Mouse (Mus musculus) midbrain, embryonic 11.5 days (tissue): ENCODE results near the gene Morn4. TPM values are rescaled to one million over a fixed set of nuclear protein-coding genes. Genes with fewer than 3 reads are reported as not detected.

ENCODE experiments used
- ATAC-seq: fragments of 200-750 bp; cut with Nextera tagmentation; 2 replicates; pipeline ENCODE4 v1.8.0; 2017; ENCODE audit warnings: moderate TSS enrichment, moderate library complexity; ENCODE audit not compliant: low FRiP score
- DNase-seq: peaks from one replicate; pipeline ENCODE4 v3.0.0; 2015; ENCODE audit warnings: low spot score; ENCODE audit errors: missing footprints
- H3K27ac ChIP-seq: fragments of 300-500 bp; sonication (generic); 2 replicates; pipeline ENCODE4 v1.5.1; 2014; ENCODE audit warnings: low read depth, low read length
- H3K27me3 ChIP-seq: fragments of 300-500 bp; sonication (generic); 2 replicates; pipeline ENCODE4 v1.6.1; 2014; ENCODE audit warnings: mild to moderate bottlenecking, low read length, moderate library complexity, mixed read lengths; ENCODE audit not compliant: control insufficient read depth, insufficient read depth
- H3K36me3 ChIP-seq: fragments of 300-500 bp; sonication (generic); 2 replicates; pipeline ENCODE4 v1.6.1; 2014; ENCODE audit warnings: mild to moderate bottlenecking, low read length, moderate library complexity, mixed read lengths; ENCODE audit not compliant: control insufficient read depth, insufficient read depth
- H3K4me1 ChIP-seq: fragments of 300-500 bp; sonication (generic); 2 replicates; pipeline ENCODE4 v1.6.1; 2014; ENCODE audit warnings: low read length; ENCODE audit not compliant: control insufficient read depth, insufficient read depth
- H3K4me2 ChIP-seq: fragments of 300-500 bp; sonication (generic); 2 replicates; pipeline ENCODE4 v1.6.1; 2014; ENCODE audit warnings: mild to moderate bottlenecking, moderate library complexity
- H3K4me3 ChIP-seq: fragments of 300-500 bp; sonication (generic); 2 replicates; pipeline ENCODE4 v1.5.1; 2014; ENCODE audit warnings: low read depth, low read length
- H3K9ac ChIP-seq: fragments of 300-500 bp; sonication (generic); 2 replicates; pipeline ENCODE4 v1.6.1; 2014; ENCODE audit warnings: low read length
- H3K9me3 ChIP-seq: fragments of 300-500 bp; sonication (generic); 2 replicates; pipeline ENCODE4 v1.6.1; 2016; ENCODE audit warnings: low read length; ENCODE audit not compliant: control insufficient read depth
- WGBS: fragments of 180-500 bp; shearing (Covaris S2); extraction: QIAGEN DNeasy Blood & Tissue Kit; methylation state at CpG from one replicate; pipeline ENCODE4 v1.1.7; 2014; 5-methylcytosine and 5-hydroxymethylcytosine counted together
- polyA plus RNA-seq: library from polyadenylated mRNA; unstranded; fragments of >200 nt; fragmentation: Nextera tagmentation; extraction: Ambion mirVana; gene quantifications from 2 replicates; pipeline ENCODE4 v1.2.1, GENCODE M21; 2014

Gene Morn4
- polyA plus RNA-seq, 1 experiment from 2014 or later: 65.1 TPM

- no peak for ATAC-seq
- H3K27me3 ChIP-seq: no peaks in the 10 kb centered on the region
- no peak overlapping the region for H3K9ac ChIP-seq
- no peak overlapping the region for H3K27ac ChIP-seq
- H3K4me2 ChIP-seq: no peak overlapping the region
- no peaks in the 10 kb centered on the region for H3K4me1 ChIP-seq
- H3K36me3 ChIP-seq: no peaks in the 10 kb centered on the region
- no peak overlapping the region for H3K4me3 ChIP-seq
- H3K9me3 ChIP-seq: no peaks in the 10 kb centered on the region
- 82% methylated on average over 11 of the region's 11 CpGs for WGBS
- DNase-seq: peak; percentile 39
Measured at GRCm38 (mm10) chr19:42037167-42037702, 48.9 kb downstream of the Morn4 start.

- ATAC-seq: no peak
- Histone ChIP-seq H3K36me3 (no peaks in the 10 kb centered on the region), H3K4me3 (no peak overlapping the region), H3K9me3 (no peaks in the 10 kb centered on the region), H3K9ac (no peak overlapping the region), H3K27ac (no peak overlapping the region), H3K4me1 (no peaks in the 10 kb centered on the region), H3K27me3 (no peaks in the 10 kb centered on the region), H3K4me2 (no peak overlapping the region)
- DNase-seq: no peak
- WGBS: 93% methylated on average over 3 of the region's 3 CpGs
Measured at GRCm38 (mm10) chr19:42036357-42036756, 49.8 kb downstream of the Morn4 start.

- no peaks in the 10 kb centered on the region for H3K27me3 ChIP-seq
- H3K4me1 ChIP-seq: no peaks in the 10 kb centered on the region
- no peak within 1 kb of the TSS for H3K27ac ChIP-seq
- no peak within 1 kb of the TSS for H3K9ac ChIP-seq
- DNase-seq (peak; percentile 94), ATAC-seq (peak; percentile 71)
- no peak within 1 kb of the TSS for H3K4me2 ChIP-seq
- H3K9me3 ChIP-seq: no peaks in the 10 kb centered on the region
- 65% methylated on average over 19 of the region's 19 CpGs for WGBS
- no peak within 1 kb of the TSS for H3K4me3 ChIP-seq
- H3K36me3 ChIP-seq: no peaks in the 10 kb centered on the region
Measured at GRCm38 (mm10) chr19:42035456-42036248, 50.5 kb downstream of the Morn4 start, which contains the start of gene Ankrd2. Ankrd2 (plus strand) TSS chr19:42036000.

- H3K4me2 ChIP-seq: no peak overlapping the region
- no peaks in the 10 kb centered on the region for H3K27me3 ChIP-seq
- no peaks in the 10 kb centered on the region for H3K9me3 ChIP-seq
- no peak for DNase-seq
- ATAC-seq: no peak
- H3K9ac ChIP-seq: no peak overlapping the region
- H3K36me3 ChIP-seq: no peaks in the 10 kb centered on the region
- no peak overlapping the region for H3K27ac ChIP-seq
- WGBS: 56% methylated on average over 11 of the region's 11 CpGs
- no peaks in the 10 kb centered on the region for H3K4me1 ChIP-seq
- no peak overlapping the region for H3K4me3 ChIP-seq
Measured at GRCm38 (mm10) chr19:42034881-42035455, 51.2 kb downstream of the Morn4 start.

GRCm38 (mm10) chr19:42034146-42034775, 51.9 kb downstream of the Morn4 start:
- H3K9me3 ChIP-seq: no peaks in the 10 kb centered on the region
- H3K9ac ChIP-seq: no peak overlapping the region
- no peaks in the 10 kb centered on the region for H3K27me3 ChIP-seq
- H3K4me1 ChIP-seq: no peaks in the 10 kb centered on the region
- H3K36me3 ChIP-seq: no peaks in the 10 kb centered on the region
- H3K27ac ChIP-seq: no peak overlapping the region
- DNase-seq: peak; percentile 53
- H3K4me3 ChIP-seq: no peak overlapping the region
- H3K4me2 ChIP-seq: no peak overlapping the region
- no peak for ATAC-seq
- WGBS: 77% methylated on average over 9 of the region's 9 CpGs

- Histone ChIP-seq H3K4me2 (no peak overlapping the region), H3K36me3 (no peaks in the 10 kb centered on the region), H3K27ac (no peak overlapping the region), H3K27me3 (no peaks in the 10 kb centered on the region), H3K9ac (no peak overlapping the region), H3K9me3 (no peaks in the 10 kb centered on the region), H3K4me1 (no peaks in the 10 kb centered on the region), H3K4me3 (no peak overlapping the region)
- WGBS: 85% methylated on average over 14 of the region's 14 CpGs
- DNase-seq: peak; percentile 6
- no peak for ATAC-seq
Measured at GRCm38 (mm10) chr19:42033611-42034010, 52.5 kb downstream of the Morn4 start.

GRCm38 (mm10) chr19:42031112-42031511, 55.0 kb downstream of the Morn4 start:
- 86% methylated on average over 5 of the region's 5 CpGs for WGBS
- Histone ChIP-seq H3K9ac (no peak overlapping the region), H3K27me3 (no peaks in the 10 kb centered on the region), H3K4me2 (no peak overlapping the region), H3K36me3 (no peaks in the 10 kb centered on the region), H3K4me1 (no peaks in the 10 kb centered on the region), H3K27ac (no peak overlapping the region), H3K9me3 (no peaks in the 10 kb centered on the region), H3K4me3 (no peak overlapping the region)
- ATAC-seq (no peak), DNase-seq (peak; percentile 17)

GRCm38 (mm10) chr19:42026158-42026557, 60.0 kb downstream of the Morn4 start:
- 12% methylated on average over 5 of the region's 5 CpGs for WGBS
- Histone ChIP-seq H3K4me3 (no peak overlapping the region), H3K9me3 (no peaks in the 10 kb centered on the region), H3K36me3 (no peaks in the 10 kb centered on the region), H3K4me1 (peaks cover 4% of the 10 kb centered on the region; the same call in 1 of the 2 replicates), H3K27ac (no peak overlapping the region), H3K27me3 (no peaks in the 10 kb centered on the region), H3K4me2 (no peak overlapping the region), H3K9ac (no peak overlapping the region)
- DNase-seq (peak; percentile 97), ATAC-seq (no peak)
